Mouse (Mus musculus): Measurements from ENCODE around the gene Gpa33. TPM values are rescaled to one million over a fixed set of nuclear protein-coding genes. Genes with fewer than 3 reads are reported as not detected.

The Gpa33 gene
- polyA plus RNA-seq, 3 experiments from 2014 or later, result not detected

GRCm38 (mm10) chr1:166165159-166165558, 35.1 kb downstream of the Gpa33 start:
- ATAC-seq, result no peak

DNA sequence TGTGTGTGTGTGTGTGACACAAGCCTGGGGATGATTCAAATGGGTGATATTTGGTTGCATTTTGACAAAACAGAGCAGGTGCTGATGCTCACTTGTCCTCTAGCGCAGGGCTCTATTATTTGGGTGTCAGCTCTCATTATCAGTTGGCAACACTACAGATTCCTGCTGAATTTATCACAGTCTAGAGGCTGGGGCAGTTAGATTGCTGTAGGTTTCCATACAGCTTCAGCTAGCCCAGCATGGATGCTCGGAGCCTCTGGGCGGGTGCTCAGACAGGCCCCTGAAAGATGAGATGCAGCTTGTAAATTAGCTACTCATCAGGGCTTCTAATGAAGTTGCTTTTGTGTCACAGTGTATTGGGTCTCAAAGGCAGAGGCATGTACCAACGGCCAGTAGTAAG, 37.4 kb downstream of the Gpa33 start:
- ATAC-seq, result no peak

DNA sequence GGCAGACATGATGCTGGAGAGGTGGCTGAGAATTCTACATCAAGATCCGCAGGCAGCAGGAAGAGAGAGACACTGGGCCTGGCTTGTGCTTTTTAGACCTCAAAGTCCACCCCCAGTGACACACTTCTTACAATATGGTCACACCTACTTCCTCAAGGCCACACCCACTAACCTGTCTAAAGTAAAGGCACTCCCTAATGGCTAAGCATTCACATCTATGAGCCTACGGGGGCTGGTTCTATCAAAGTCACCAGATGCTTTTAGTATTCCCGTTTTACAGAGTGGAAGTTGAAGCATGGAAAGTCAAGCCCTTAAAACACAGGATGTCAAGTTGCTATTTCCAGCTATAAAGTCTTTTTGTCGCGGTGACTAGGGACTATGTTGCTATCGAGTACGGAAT, 38.0 kb downstream of the Gpa33 start:
- ATAC-seq, result no peak

DNA sequence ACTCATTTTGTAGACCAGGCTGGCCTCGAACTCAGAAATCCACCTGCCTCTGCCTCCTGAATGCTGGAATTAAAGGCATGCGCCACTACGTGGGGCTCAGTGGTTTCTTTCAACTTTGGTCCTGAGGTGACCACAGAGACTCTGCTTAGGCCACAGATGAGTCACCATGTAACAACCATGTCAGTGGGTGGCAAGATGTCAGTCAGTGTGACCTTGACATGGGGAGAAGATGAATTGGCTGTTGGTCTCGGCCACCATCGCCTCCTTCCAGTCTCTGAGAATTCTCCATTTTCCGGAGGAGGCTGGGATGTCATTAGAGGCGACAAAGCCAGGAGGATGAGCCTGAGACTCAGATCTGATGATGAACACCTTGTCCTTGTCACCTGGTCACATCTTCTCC, 39.7 kb downstream of the Gpa33 start:
- no peak for ATAC-seq

DNA sequence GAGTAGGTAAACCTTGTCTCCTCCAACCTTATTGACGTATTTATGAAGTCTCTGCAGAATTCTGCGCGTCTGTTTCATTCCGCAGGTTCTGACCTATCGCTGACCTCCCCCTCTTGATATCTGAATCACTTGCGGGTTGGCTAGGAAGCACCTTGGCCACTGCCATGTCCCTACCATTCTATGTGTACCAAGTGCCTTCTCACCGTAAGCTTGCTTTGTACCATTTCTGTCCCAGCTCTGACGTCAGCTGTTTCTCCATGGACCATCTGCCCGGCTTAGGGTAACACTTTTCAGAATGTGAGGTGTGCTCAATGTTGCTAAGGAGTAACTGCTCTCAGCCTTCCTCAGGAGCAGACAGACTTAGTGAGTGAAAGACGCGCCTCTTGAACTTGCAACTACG, 40.8 kb downstream of the Gpa33 start:
- ATAC-seq, result no peak

DNA sequence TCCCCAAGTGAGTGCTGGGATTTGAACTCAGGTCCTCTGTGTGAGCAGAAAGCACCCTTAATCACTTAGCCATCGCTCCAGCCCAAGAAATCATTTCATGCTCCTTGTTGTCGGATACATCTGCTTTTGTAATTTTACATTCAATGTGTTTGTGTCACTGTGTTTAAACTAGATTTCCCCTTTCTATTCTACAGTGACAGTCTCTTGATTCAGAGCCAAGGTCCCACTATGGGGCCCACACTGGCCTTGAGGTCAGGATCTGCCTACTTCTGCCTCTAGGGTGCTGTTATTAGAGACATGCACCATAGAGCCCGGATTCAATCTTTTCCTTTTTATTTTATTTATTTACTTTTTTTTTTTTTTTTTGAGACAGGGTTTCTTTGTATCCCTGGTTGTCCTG, 43.0 kb downstream of the Gpa33 start:
- ATAC-seq, result no peak

- ATAC-seq, result no peak
These were observed 43.6 kb downstream of the Gpa33 start for GRCm38 (mm10) chr1:166173621-166174020.

DNA sequence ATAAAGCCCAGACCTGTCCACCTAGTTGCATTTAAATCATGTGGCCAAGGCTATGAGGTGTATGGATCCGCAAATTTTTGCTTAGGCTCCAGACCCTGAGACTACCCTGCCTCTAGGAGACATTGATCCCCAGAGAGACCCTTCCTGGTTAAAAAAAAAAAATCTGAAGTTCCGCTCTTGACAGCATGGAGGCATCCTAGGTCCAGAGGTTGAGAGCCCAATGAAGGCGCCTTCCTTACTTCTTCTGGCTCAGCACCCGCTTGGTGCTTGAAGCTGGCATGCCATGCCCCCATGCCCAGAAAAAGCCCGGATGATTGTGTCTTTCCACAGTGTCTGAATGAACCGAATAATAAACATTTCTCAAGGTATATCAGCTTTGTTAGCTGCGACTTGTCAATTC, 51.5 kb downstream of the Gpa33 start:
- ATAC-seq, result no peak

GRCm38 (mm10) chr1:166182952-166183627, 53.1 kb downstream of the Gpa33 start:
- ATAC-seq, result no peak

DNA sequence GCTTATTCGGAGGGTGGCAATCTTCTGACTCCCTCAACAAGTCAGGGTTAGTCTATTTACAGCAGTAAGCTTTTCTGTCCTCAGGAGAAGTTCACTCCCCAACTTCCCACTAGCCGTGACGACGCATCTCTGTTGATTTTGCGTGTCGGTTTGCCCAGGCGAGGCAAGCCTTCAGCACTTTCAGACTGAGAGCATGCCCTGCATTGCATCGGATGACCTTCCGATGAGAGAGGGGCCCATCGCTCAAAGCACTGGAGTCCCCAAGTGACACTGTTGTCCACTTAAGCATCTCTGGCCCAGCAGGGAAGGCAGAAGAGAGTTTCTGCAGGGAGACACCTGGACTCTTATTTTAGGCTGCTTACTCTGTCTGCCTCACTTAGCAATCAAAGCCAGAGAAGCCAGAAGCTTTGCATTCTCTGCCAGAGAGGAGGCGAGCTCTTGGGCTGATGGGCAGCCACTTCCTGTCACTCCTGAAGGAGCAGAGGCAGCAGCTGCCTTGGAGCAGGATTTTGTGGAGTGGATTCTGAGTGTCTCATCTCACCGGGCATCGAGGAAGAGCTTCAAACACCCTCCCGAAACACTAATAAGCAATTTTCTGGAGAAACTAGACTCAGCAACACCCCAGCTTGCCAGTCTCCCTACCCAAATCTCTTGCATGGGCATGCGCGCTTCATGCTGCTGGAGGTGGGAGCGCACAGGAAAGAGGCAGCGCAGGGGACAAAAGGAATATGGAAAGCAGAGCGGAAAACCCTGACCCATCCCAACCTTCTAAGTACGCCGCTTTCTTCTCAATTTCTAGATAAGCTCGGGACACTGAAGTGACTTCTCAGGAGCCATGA, 54.6 kb downstream of the Gpa33 start:
- no peak for ATAC-seq

DNA sequence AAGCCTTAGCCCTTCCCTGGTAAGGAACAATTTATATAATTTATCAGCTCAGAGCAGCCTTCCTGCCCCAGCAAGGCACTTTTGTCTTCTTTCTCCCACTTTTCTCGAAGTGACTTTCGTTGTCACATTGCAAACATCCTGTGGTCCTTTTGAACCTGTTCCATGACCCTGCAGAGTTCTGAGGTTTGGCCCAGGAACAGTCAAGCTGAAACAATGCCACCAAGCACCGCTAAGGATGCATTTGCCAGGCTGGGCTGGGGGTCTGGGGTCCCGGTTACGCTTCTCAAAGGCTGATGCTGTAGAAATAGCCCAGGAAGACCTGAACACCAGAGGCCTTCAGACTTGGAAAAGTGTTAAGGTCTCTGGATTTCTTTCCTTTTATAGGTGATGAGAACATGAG, 55.3 kb downstream of the Gpa33 start:
- ATAC-seq, result no peak

GRCm38 (mm10) chr1:166189821-166190220, 59.8 kb downstream of the Gpa33 start:
- ATAC-seq, result no peak

GRCm38 (mm10) chr1:166204171-166204570, 74.1 kb downstream of the Gpa33 start:
- ATAC-seq, result no peak

- no peak for ATAC-seq
These were observed 75.1 kb downstream of the Gpa33 start for GRCm38 (mm10) chr1:166205159-166205558.

GRCm38 (mm10) chr1:166209371-166209770, 79.3 kb downstream of the Gpa33 start:
- ATAC-seq, result no peak

DNA sequence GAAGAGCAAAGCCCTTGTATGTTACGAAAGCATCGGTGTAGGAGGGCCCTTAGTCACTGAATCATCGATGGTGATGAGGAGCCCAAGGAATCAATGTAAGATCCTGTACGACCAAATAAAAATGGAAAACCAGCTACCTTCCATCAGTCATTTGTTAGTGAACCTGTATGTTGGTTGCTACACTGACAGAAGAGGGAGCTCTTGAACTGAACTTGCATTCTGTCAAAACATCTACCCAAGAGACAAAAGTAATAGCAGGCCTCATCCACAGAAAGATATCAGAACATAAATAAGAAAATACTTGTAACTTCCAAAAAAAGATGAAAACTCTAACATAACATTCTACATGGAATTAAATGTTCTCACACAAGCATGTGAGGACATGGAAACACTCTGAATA, 84.1 kb downstream of the Gpa33 start:
- no peak for ATAC-seq

Other genes with a start within 250 kb of the Gpa33 start
- 10 to 100 TPM; 26.0 to 60.8 (median 47.6) TPM for gene Pou2f1, start 127.6 kb upstream of the Gpa33 start, polyA plus RNA-seq (2017; shearing (Covaris generic))
- not detected for gene Dusp27, start 2.3 kb upstream of the Gpa33 start, polyA plus RNA-seq (2017; shearing (Covaris generic))
- gene Mael, start 108.5 kb downstream of the Gpa33 start, polyA plus RNA-seq (2017; shearing (Covaris generic)), result not detected
- gene Ildr2, start 123.9 kb downstream of the Gpa33 start, polyA plus RNA-seq (2017; shearing (Covaris generic)), result not detected
- 10 to 100 TPM; 37.5 to 52.3 (median 43.1) TPM for gene Tada1, start 248.9 kb downstream of the Gpa33 start, polyA plus RNA-seq (2017; shearing (Covaris generic))